Mouse (Mus musculus) kidney, adult 2 months (tissue): ENCODE results near the gene Krtap3-3.

Experiments
- CTCF ChIP-seq: fragments of 200-500 bp; conservative IDR thresholded peaks from 2 replicates; pipeline ENCODE4 v1.5.1; 2011; ENCODE audit warnings: low read depth, mild to moderate bottlenecking, control low read depth, low read length, moderate library complexity, mixed read lengths; ENCODE audit not compliant: insufficient read depth, insufficient read length
- POLR2A ChIP-seq: fragments of 200-500 bp; IDR thresholded peaks from one replicate; pipeline ENCODE4 v1.6.1; 2011; ENCODE audit warnings: low read depth, low read length, control low read depth

- TF ChIP-seq CTCF: no peak
- TF ChIP-seq POLR2A: no peak
Observed at GRCm38 (mm10) chr11:99573164-99573563, 22.5 kb upstream of the Krtap3-3 start.
